Mouse (Mus musculus) erythroblast, embryonic 14.5 days (primary cell): ENCODE measurements around the gene Pik3c2g. TPM values are rescaled to one million over a fixed set of nuclear protein-coding genes. Genes with fewer than 3 reads are reported as not detected.

Experiments used
- H3K27me3 ChIP-seq: 2 replicates; pipeline ENCODE4 v1.6.1; 2012; ENCODE audit warnings: inconsistent platforms; ENCODE audit not compliant: control insufficient read depth
- H3K36me3 ChIP-seq: 2 replicates; pipeline ENCODE4 v1.6.1; 2012; ENCODE audit warnings: mild to moderate bottlenecking, inconsistent platforms; ENCODE audit not compliant: control insufficient read depth
- H3K4me1 ChIP-seq: 2 replicates; pipeline ENCODE4 v1.6.1; 2012; ENCODE audit warnings: inconsistent platforms; ENCODE audit not compliant: control insufficient read depth
- H3K4me3 ChIP-seq: replicated peaks from 2 replicates; pipeline ENCODE3; 2012; ENCODE audit warnings: moderate library complexity, mild to moderate bottlenecking, inconsistent platforms
- H3K9me3 ChIP-seq: 2 replicates; pipeline ENCODE4 v1.6.1; 2012; ENCODE audit warnings: low read length, inconsistent platforms, mixed read lengths; ENCODE audit not compliant: control insufficient read depth
- GATA1 ChIP-seq: IDR thresholded peaks from 2 replicates; pipeline ENCODE4 v1.6.1; 2012; ENCODE audit warnings: low read length, inconsistent platforms, mixed read lengths
- TAL1 ChIP-seq: IDR thresholded peaks from 3 replicates; pipeline ENCODE4 v1.6.1; 2012; ENCODE audit warnings: low read length, inconsistent platforms, mixed read lengths
- polyA plus RNA-seq: library from polyadenylated mRNA; stranded (reverse); fragments of >175 nt; gene quantifications from 2 replicates; pipeline ENCODE4 v1.2.3, GENCODE M21; 2012

The Pik3c2g gene
- polyA plus RNA-seq, 1 experiment: not detected

- Histone ChIP-seq H3K4me1 (no peaks in the 10 kb centered on the region), H3K27me3 (no peaks in the 10 kb centered on the region), H3K4me3 (no peak overlapping the region), H3K9me3 (peaks cover 9% of the 10 kb centered on the region; the same call in 1 of the 2 replicates), H3K36me3 (no peaks in the 10 kb centered on the region)
- TF ChIP-seq TAL1 (no peak), GATA1 (no peak)
These were observed 164.0 kb downstream of the Pik3c2g start for GRCm38 (mm10) chr6:139751022-139751421.

- TF ChIP-seq TAL1: no peak
- TF ChIP-seq GATA1: no peak
- H3K27me3 ChIP-seq: no peaks in the 10 kb centered on the region
- H3K36me3 ChIP-seq: no peaks in the 10 kb centered on the region
- H3K4me1 ChIP-seq: no peaks in the 10 kb centered on the region
- H3K4me3 ChIP-seq: no peak overlapping the region
- H3K9me3 ChIP-seq: peaks cover 10% of the 10 kb centered on the region; the same call in 1 of the 2 replicates
These were observed 170.9 kb downstream of the Pik3c2g start for GRCm38 (mm10) chr6:139757876-139758275.

- Histone ChIP-seq H3K4me3 (no peak overlapping the region), H3K27me3 (no peaks in the 10 kb centered on the region), H3K4me1 (no peaks in the 10 kb centered on the region), H3K9me3 (peaks cover 9% of the 10 kb centered on the region; the same call in 1 of the 2 replicates), H3K36me3 (no peaks in the 10 kb centered on the region)
- TF ChIP-seq GATA1 (no peak), TAL1 (no peak)
These were observed 174.0 kb downstream of the Pik3c2g start for GRCm38 (mm10) chr6:139760978-139761377.

GRCm38 (mm10) chr6:139764398-139764797 lies 177.4 kb downstream of the Pik3c2g start:
- no peaks in the 10 kb centered on the region for H3K4me1 ChIP-seq
- TF ChIP-seq TAL1: no peak
- TF ChIP-seq GATA1: no peak
- H3K9me3 ChIP-seq: peaks cover 7% of the 10 kb centered on the region; the same call in 1 of the 2 replicates
- no peaks in the 10 kb centered on the region for H3K27me3 ChIP-seq
- no peaks in the 10 kb centered on the region for H3K36me3 ChIP-seq
- H3K4me3 ChIP-seq: no peak overlapping the region

GRCm38 (mm10) chr6:139769744-139770473 lies 182.9 kb downstream of the Pik3c2g start:
- Histone ChIP-seq H3K27me3 (no peaks in the 10 kb centered on the region), H3K36me3 (no peaks in the 10 kb centered on the region), H3K9me3 (peaks cover 15% of the 10 kb centered on the region), H3K4me1 (no peaks in the 10 kb centered on the region), H3K4me3 (no peak overlapping the region)
- TF ChIP-seq GATA1 (no peak), TAL1 (no peak)

- TF ChIP-seq GATA1 (no peak), TAL1 (no peak)
- Histone ChIP-seq H3K4me1 (no peaks in the 10 kb centered on the region), H3K27me3 (no peaks in the 10 kb centered on the region), H3K4me3 (no peak overlapping the region), H3K36me3 (no peaks in the 10 kb centered on the region), H3K9me3 (peaks cover 16% of the 10 kb centered on the region)
These were observed 183.5 kb downstream of the Pik3c2g start for GRCm38 (mm10) chr6:139770535-139770934.

GRCm38 (mm10) chr6:139777576-139778282 lies 190.7 kb downstream of the Pik3c2g start:
- Histone ChIP-seq H3K36me3 (no peaks in the 10 kb centered on the region; the same call in 1 of the 2 replicates), H3K4me3 (no peak overlapping the region)
- TF ChIP-seq TAL1 (no peak), GATA1 (no peak)

GRCm38 (mm10) chr6:139780028-139780427 lies 193.0 kb downstream of the Pik3c2g start:
- H3K36me3 ChIP-seq: no peaks in the 10 kb centered on the region; the same call in 1 of the 2 replicates
- TF ChIP-seq TAL1 (no peak), GATA1 (no peak)

More at GRCm38 (mm10) chr6:139777576-139778282, 190.7 kb downstream of the Pik3c2g start:
- no peaks in the 10 kb centered on the region for H3K4me1 ChIP-seq
- H3K27me3 ChIP-seq: no peaks in the 10 kb centered on the region
- peaks cover 12% of the 10 kb centered on the region; the same call in 1 of the 2 replicates for H3K9me3 ChIP-seq

GRCm38 (mm10) chr6:139789479-139789878 lies 202.5 kb downstream of the Pik3c2g start:
- peaks cover 8% of the 10 kb centered on the region for H3K9me3 ChIP-seq
- TF ChIP-seq GATA1 (no peak), TAL1 (no peak)
- no peak overlapping the region for H3K4me3 ChIP-seq
- H3K27me3 ChIP-seq: no peaks in the 10 kb centered on the region
- no peaks in the 10 kb centered on the region for H3K36me3 ChIP-seq
- no peaks in the 10 kb centered on the region for H3K4me1 ChIP-seq

More at GRCm38 (mm10) chr6:139780028-139780427, 193.0 kb downstream of the Pik3c2g start:
- no peaks in the 10 kb centered on the region for H3K4me1 ChIP-seq
- H3K27me3 ChIP-seq: no peaks in the 10 kb centered on the region
- peaks cover 7% of the 10 kb centered on the region; the same call in 1 of the 2 replicates for H3K9me3 ChIP-seq
- H3K4me3 ChIP-seq: no peak overlapping the region
